Mouse (Mus musculus) skeletal muscle tissue, adult 2 months (tissue): Measurements from ENCODE around the gene Nek6.

Experiments
- DNase-seq: peaks from one replicate; pipeline ENCODE4 v3.0.0-alpha.2; 2012; ENCODE audit warnings: low read depth, low spot score

The Nek6 gene

GRCm38 (mm10) chr2:38509004-38509719 lies 2.3 kb upstream of the Nek6 start:
- DNase-seq: no peak

- DNase-seq: no peak
Observed at GRCm38 (mm10) chr2:38510120-38510519, 1.3 kb upstream of the Nek6 start.

DNA sequence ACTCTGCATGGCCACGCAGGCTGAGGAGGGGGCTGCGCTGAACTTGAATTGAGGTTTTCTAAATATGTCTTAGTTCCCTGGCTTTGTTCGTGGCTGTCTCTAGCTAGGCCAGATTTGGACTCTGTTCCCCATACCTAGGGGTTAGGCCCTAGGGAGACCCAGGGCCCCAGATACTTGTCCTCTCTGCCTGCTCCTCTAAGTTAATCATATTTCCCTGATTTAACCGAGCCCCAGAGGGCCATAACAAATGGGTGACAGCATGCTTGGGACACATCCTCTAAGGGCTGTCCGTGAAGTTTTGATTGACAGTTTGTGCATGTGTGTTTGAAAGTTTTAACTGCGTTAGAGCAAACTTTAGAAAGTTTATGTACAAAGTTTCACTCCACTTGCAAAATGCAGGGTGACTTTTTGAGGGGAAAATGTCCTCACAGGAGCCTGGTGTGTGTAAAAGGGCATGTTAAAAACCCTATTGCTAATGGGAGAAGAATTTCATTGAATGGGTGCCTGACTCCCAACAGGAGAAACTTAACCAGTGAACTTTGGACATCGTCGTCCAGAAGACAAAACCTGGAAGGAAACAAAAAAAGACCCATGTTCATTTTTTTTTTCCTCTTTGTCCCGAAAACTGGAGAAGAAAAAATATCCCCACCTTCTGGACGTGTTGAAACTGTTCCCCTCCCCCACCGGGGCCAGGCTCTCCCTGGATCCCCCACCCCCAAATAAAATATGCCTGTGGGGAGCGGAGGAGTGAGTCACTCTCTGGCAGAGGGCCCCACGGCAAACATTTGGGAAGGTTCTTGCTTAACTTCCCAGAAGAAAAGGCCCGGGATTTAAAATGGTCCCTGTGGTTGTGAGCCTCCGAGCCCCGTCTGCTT lies 1.1 kb downstream of the Nek6 start:
- DNase-seq: no peak

GRCm38 (mm10) chr2:38513183-38513529 lies 1.7 kb downstream of the Nek6 start:
- DNase-seq: no peak

DNA sequence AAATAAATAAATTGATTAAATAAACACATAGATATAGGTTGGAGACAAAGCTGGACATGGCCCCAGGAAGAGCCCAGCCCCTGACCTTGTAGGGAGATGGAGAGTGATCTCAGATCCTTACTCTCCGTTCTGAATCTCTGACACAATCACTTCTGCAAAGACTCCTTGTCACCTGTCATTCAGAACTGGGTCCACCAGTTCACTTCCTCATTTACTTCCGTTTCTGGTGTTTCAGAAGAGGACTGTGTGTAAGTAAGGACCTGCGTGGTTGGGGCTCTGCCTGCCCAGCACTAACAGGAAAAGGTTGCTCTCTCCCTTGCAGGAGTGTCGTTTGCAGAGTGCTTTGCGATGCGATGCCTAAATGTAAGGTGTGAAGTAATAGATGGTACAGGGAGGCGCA lies 3.0 kb downstream of the Nek6 start:
- DNase-seq: no peak

GRCm38 (mm10) chr2:38515446-38515845 lies 4.0 kb downstream of the Nek6 start:
- DNase-seq: no peak

DNA sequence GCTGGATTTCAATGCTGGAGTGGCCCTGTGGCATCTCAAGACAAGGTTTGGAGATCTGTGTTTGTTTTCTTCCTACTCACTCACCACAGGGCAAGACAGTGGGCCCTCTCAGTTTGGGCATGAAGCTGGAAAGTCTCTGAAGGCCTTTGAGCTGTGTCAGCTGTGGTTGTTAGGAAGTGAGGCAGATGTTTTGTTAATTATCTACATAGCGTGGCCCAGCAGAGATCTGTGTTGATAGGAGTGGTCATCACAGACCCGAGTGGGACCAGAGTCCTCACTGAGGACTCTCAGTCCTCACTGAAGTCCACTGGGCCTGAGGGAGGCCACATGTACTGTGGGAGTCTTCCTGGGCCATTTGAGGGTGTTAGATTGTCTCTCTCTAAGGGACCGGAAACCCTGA lies 5.0 kb downstream of the Nek6 start:
- no peak for DNase-seq

- DNase-seq: no peak
Observed at GRCm38 (mm10) chr2:38517045-38517444, 5.6 kb downstream of the Nek6 start.

- no peak for DNase-seq
Observed at GRCm38 (mm10) chr2:38518719-38519118, 7.3 kb downstream of the Nek6 start.

GRCm38 (mm10) chr2:38519934-38520333 lies 8.5 kb downstream of the Nek6 start:
- no peak for DNase-seq

DNA sequence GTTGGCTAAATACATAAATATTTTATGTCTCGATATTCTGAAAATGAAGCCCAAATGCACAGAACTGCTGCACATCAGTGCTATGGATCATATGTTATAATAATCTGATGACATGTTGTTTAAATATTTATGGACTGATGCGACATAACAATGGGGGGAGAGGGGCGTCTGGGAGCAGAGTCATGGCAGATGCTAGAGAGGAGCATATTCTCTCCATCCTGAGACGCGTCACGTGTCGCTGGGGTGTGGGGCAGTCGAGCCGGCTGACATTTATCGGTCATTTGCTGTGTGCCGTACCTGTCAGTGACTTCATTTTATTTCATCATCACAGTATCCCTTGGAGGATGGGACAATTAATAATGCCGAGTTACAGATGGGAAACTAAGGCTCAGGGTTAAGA lies 10.2 kb downstream of the Nek6 start:
- no peak for DNase-seq

- no peak for DNase-seq
Observed at GRCm38 (mm10) chr2:38522354-38522753, 10.9 kb downstream of the Nek6 start.

DNA sequence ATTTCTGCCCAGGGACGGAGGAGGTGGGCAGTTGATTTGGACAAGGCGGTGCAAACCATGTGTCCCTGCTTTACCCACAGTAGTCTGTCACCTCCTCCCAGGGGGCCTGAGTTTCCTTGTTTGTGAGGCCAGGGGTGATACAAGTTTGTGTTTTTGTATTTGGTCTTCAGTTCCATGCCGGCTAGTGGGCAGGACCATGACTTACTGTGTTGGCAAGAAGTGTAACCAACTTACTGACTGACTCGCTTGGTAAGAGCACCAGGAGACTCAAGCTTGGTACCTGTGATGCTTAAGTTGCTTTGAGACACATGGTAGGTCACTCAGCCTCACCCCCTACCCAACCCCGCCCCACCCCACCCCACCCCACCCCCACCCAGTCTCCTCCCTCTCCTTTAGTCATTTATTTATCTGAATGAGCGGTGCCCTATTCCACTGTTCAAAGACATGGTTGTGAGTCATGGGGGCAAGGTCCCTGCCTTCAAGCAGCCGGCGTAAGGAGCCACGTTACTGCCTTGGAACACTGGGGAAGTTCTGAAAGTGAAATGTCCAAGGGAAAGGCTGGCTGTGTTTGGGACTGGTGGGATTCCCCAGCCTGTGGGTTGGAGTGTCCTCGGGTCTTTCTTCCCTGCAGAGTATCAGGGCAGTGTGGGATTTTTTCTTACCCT lies 12.5 kb downstream of the Nek6 start:
- no peak for DNase-seq

DNA sequence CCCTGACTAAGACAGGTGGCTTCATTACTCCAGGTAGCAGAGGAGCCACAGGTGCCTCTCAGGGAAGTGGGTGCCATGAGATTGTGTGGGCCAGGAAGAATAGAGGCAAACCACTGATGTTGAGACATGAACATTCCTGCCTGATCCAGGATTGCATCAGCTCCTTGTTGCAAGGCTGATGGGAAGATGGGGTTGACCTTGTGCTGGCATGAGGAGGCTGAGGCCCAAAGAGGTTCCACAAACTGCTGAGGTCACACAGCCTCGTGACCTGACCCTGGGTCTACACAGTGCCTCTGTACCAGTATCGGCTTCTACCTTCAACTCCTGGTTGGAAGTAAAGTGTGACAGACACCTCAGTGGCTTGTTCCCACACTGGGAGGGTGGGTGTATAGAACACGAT lies 13.6 kb downstream of the Nek6 start:
- no peak for DNase-seq

DNA sequence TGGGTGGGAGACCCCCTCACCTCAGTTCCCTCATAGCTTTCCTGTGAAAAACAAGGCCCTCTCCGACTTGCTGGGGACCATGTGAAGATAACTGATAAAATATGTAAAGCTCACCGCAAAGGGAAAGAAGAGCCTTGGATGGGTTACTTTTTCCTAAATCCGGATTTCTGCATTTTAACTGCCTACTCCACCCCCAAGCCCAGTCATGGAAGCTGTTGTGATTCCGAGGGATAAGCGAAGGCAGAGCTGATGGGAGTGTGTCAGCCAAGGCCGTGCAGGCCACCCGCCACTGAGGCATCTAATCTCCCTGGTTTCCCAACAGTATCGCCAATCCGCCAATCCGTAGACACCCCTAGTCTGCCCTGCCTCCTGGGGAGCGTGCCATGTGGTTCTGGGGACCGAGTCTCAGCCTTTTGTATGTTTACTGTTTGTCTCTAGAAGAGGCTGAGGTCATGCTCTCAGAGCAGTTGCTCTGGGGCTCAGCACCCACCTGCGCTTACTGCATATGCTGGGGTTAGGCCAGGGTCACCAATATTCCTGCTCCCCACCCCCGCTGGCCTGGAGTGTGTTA lies 18.2 kb downstream of the Nek6 start:
- DNase-seq: no peak

GRCm38 (mm10) chr2:38530955-38531381 lies 19.5 kb downstream of the Nek6 start:
- no peak for DNase-seq

GRCm38 (mm10) chr2:38533322-38533721 lies 21.9 kb downstream of the Nek6 start:
- peak; percentile 32 for DNase-seq

- DNase-seq: no peak
Observed at GRCm38 (mm10) chr2:38533767-38534166, 22.3 kb downstream of the Nek6 start.

- DNase-seq: no peak
Observed at GRCm38 (mm10) chr2:38534241-38534940, 22.9 kb downstream of the Nek6 start.

GRCm38 (mm10) chr2:38535051-38535450 lies 23.6 kb downstream of the Nek6 start:
- peak; percentile 35 for DNase-seq

- no peak for DNase-seq
Observed at GRCm38 (mm10) chr2:38535521-38536220, 24.2 kb downstream of the Nek6 start.
